Mouse (Mus musculus): ENCODE data around the gene Ube2u.
"Not testable (repeated sequence)": the region's sequence is repeated elsewhere in the genome, so short reads cannot be mapped to it uniquely, and the experiment has no call there.

Gene Ube2u

GRCm38 (mm10) chr4:100478592-100479321, at the start of gene Ube2u:
Ube2u (plus strand) TSS chr4:100478849.
- no peak for DNase-seq (ENCODE audit: low read depth, low spot score)

- no peak for DNase-seq (ENCODE audit: low read depth, low spot score)
Observed at GRCm38 (mm10) chr4:100429371-100429900, 49.2 kb upstream of the Ube2u start.

- no peak for DNase-seq (ENCODE audit: low read depth, low spot score)
Observed at GRCm38 (mm10) chr4:100435281-100436168, 43.1 kb upstream of the Ube2u start.

- DNase-seq (ENCODE audit: low read depth, low spot score): no peak
Observed at GRCm38 (mm10) chr4:100436169-100436547, 42.5 kb upstream of the Ube2u start.

GRCm38 (mm10) chr4:100446897-100447296, 31.8 kb upstream of the Ube2u start:
- DNase-seq (ENCODE audit: low read depth, low spot score): no peak

- DNase-seq (ENCODE audit: low read depth, low spot score): no peak
Observed at GRCm38 (mm10) chr4:100462493-100463120, 16.0 kb upstream of the Ube2u start.

- DNase-seq (ENCODE audit: low read depth, low spot score): no peak
Observed at GRCm38 (mm10) chr4:100488447-100488846, 9.8 kb downstream of the Ube2u start.

- no peak for DNase-seq (ENCODE audit: low read depth, low spot score)
Observed at GRCm38 (mm10) chr4:100495176-100495575, 16.5 kb downstream of the Ube2u start.

GRCm38 (mm10) chr4:100496521-100496920, 17.9 kb downstream of the Ube2u start:
- DNase-seq (ENCODE audit: low read depth, low spot score): no peak

- DNase-seq (ENCODE audit: low read depth, low spot score): no peak
Observed at GRCm38 (mm10) chr4:100498192-100498591, 19.5 kb downstream of the Ube2u start.

GRCm38 (mm10) chr4:100499037-100499601, 20.5 kb downstream of the Ube2u start:
- not testable (repeated sequence) for DNase-seq (ENCODE audit: low read depth, low spot score)

GRCm38 (mm10) chr4:100503337-100503736, 24.7 kb downstream of the Ube2u start:
- DNase-seq (ENCODE audit: low read depth, low spot score): no peak

GRCm38 (mm10) chr4:100517646-100518045, 39.0 kb downstream of the Ube2u start:
- no peak for DNase-seq (ENCODE audit: low read depth, low spot score)

GRCm38 (mm10) chr4:100522534-100522933, 43.9 kb downstream of the Ube2u start:
- DNase-seq (ENCODE audit: low read depth, low spot score): no peak

- no peak for DNase-seq (ENCODE audit: low read depth, low spot score)
Observed at GRCm38 (mm10) chr4:100524741-100525140, 46.1 kb downstream of the Ube2u start.

- no peak for DNase-seq (ENCODE audit: low read depth, low spot score)
Observed at GRCm38 (mm10) chr4:100526296-100526695, 47.6 kb downstream of the Ube2u start.

GRCm38 (mm10) chr4:100527086-100527485, 48.4 kb downstream of the Ube2u start:
- no peak for DNase-seq (ENCODE audit: low read depth, low spot score)

GRCm38 (mm10) chr4:100527554-100528001, 48.9 kb downstream of the Ube2u start:
- no peak for DNase-seq (ENCODE audit: low read depth, low spot score)

- DNase-seq (ENCODE audit: low read depth, low spot score): no peak
Observed at GRCm38 (mm10) chr4:100533607-100534006, 55.0 kb downstream of the Ube2u start.

- DNase-seq (ENCODE audit: low read depth, low spot score): no peak
Observed at GRCm38 (mm10) chr4:100534946-100535345, 56.3 kb downstream of the Ube2u start.

- peak; percentile 17 for DNase-seq (ENCODE audit: low read depth, low spot score)
Observed at GRCm38 (mm10) chr4:100537898-100538297, 59.2 kb downstream of the Ube2u start.

- no peak for DNase-seq (ENCODE audit: low read depth, low spot score)
Observed at GRCm38 (mm10) chr4:100539483-100539882, 60.8 kb downstream of the Ube2u start.
